Mouse (Mus musculus): Measurements from ENCODE around the gene Srrt. TPM values are rescaled to one million over a fixed set of nuclear protein-coding genes. Genes with fewer than 3 reads are reported as not detected.
"Not testable (repeated sequence)": the region's sequence is repeated elsewhere in the genome, so short reads cannot be mapped to it uniquely, and the experiment has no call there.

Srrt gene
- polyA plus RNA-seq, 1 experiment from 2014 or later: 175 TPM

GRCm38 (mm10) chr5:137289591-137290365, 17.7 kb downstream of the Srrt start:
- H3K4me3 ChIP-seq: peak overlapping the region; percentile 62
- DNase-seq (ENCODE audit: low spot score): no peak
- H3K27ac ChIP-seq: peak overlapping the region; percentile 72

GRCm38 (mm10) chr5:137288999-137289470, 18.4 kb downstream of the Srrt start:
- peak overlapping the region; percentile 62 for H3K4me3 ChIP-seq
- H3K9me3 ChIP-seq: no peaks in the 10 kb centered on the region
- peak overlapping the region; percentile 83 for H3K27ac ChIP-seq
- H3K36me3 ChIP-seq: no peaks in the 10 kb centered on the region
- H3K4me1 ChIP-seq (replicated peaks): peaks cover 60% of the 10 kb centered on the region
- WGBS: 3% methylated on average over 25 of the region's 25 CpGs
- peaks cover 65% of the 10 kb centered on the region for H3K27me3 ChIP-seq (ENCODE audit: insufficient read depth, poor library complexity, severe bottlenecking)
- DNase-seq (ENCODE audit: low spot score): peak; percentile 61

More at GRCm38 (mm10) chr5:137289591-137290365, 17.7 kb downstream of the Srrt start:
- Histone ChIP-seq H3K36me3 (peaks cover 3% of the 10 kb centered on the region; the same call in 1 of the 2 replicates), H3K27me3 (ENCODE audit: insufficient read depth, poor library complexity, severe bottlenecking) (peaks cover 65% of the 10 kb centered on the region), H3K9me3 (no peaks in the 10 kb centered on the region), H3K4me1 (replicated peaks) (peaks cover 67% of the 10 kb centered on the region)
- WGBS: 58% methylated on average over 13 of the region's 13 CpGs

GRCm38 (mm10) chr5:137287953-137288743, 19.3 kb downstream of the Srrt start:
- Histone ChIP-seq H3K36me3 (no peaks in the 10 kb centered on the region), H3K4me1 (replicated peaks) (peaks cover 51% of the 10 kb centered on the region), H3K27ac (peak overlapping the region; percentile 83), H3K4me3 (peak overlapping the region; percentile 62), H3K9me3 (no peaks in the 10 kb centered on the region), H3K27me3 (ENCODE audit: insufficient read depth, poor library complexity, severe bottlenecking) (peaks cover 63% of the 10 kb centered on the region)
- under 1% methylated on average over 64 of the region's 65 CpGs for WGBS
- DNase-seq (ENCODE audit: low spot score): peak; percentile 43

GRCm38 (mm10) chr5:137287032-137287952, 20.2 kb downstream of the Srrt start, which contains the start of gene Ache:
Ache (plus strand) TSS chr5:137287519.
- no peaks in the 10 kb centered on the region for H3K9me3 ChIP-seq
- peak; percentile 70 for DNase-seq (ENCODE audit: low spot score)
- H3K36me3 ChIP-seq: no peaks in the 10 kb centered on the region
- H3K4me1 ChIP-seq (replicated peaks): peaks cover 43% of the 10 kb centered on the region
- peak within 1 kb of the TSS; percentile 83 for H3K27ac ChIP-seq
- peaks cover 55% of the 10 kb centered on the region for H3K27me3 ChIP-seq (ENCODE audit: insufficient read depth, poor library complexity, severe bottlenecking)
- H3K4me3 ChIP-seq: peak within 1 kb of the TSS; percentile 62
- 1% methylated on average over 40 of the region's 40 CpGs for WGBS

- H3K36me3 ChIP-seq: no peaks in the 10 kb centered on the region
- peak overlapping the region; percentile 62 for H3K4me3 ChIP-seq
- DNase-seq (ENCODE audit: low spot score): peak; percentile 92
- 1% methylated on average over 16 of the region's 16 CpGs for WGBS
- peak overlapping the region; percentile 83 for H3K27ac ChIP-seq
- peaks cover 48% of the 10 kb centered on the region for H3K27me3 ChIP-seq (ENCODE audit: insufficient read depth, poor library complexity, severe bottlenecking)
- peaks cover 43% of the 10 kb centered on the region for H3K4me1 ChIP-seq (replicated peaks)
- no peaks in the 10 kb centered on the region for H3K9me3 ChIP-seq
Measured at GRCm38 (mm10) chr5:137286655-137287031, 20.8 kb downstream of the Srrt start.

GRCm38 (mm10) chr5:137285986-137286385, 21.5 kb downstream of the Srrt start:
- no peak overlapping the region for H3K4me3 ChIP-seq
- 57% methylated on average over 7 of the region's 7 CpGs for WGBS
- no peaks in the 10 kb centered on the region for H3K9me3 ChIP-seq
- no peak for DNase-seq (ENCODE audit: low spot score)
- no peak overlapping the region for H3K27ac ChIP-seq
- H3K4me1 ChIP-seq (replicated peaks): peaks cover 41% of the 10 kb centered on the region
- no peaks in the 10 kb centered on the region for H3K36me3 ChIP-seq
- H3K27me3 ChIP-seq (ENCODE audit: insufficient read depth, poor library complexity, severe bottlenecking): peaks cover 42% of the 10 kb centered on the region

- Histone ChIP-seq H3K27ac (no peak overlapping the region), H3K9me3 (no peaks in the 10 kb centered on the region), H3K27me3 (ENCODE audit: insufficient read depth, poor library complexity, severe bottlenecking) (peaks cover 32% of the 10 kb centered on the region), H3K4me3 (no peak overlapping the region), H3K36me3 (no peaks in the 10 kb centered on the region), H3K4me1 (replicated peaks) (peaks cover 35% of the 10 kb centered on the region)
- peak; percentile 31 for DNase-seq (ENCODE audit: low spot score)
- 68% methylated on average over 5 of the region's 5 CpGs for WGBS
Measured at GRCm38 (mm10) chr5:137285045-137285444, 22.4 kb downstream of the Srrt start.

- Histone ChIP-seq H3K4me1 (replicated peaks) (peaks cover 31% of the 10 kb centered on the region), H3K27me3 (ENCODE audit: insufficient read depth, poor library complexity, severe bottlenecking) (peaks cover 26% of the 10 kb centered on the region)
- H3K9me3 ChIP-seq; H3K27ac ChIP-seq; DNase-seq (ENCODE audit: low spot score); H3K4me3 ChIP-seq; H3K36me3 ChIP-seq: not testable (repeated sequence)
- WGBS: 80% methylated on average over 6 of the region's 6 CpGs
Measured at GRCm38 (mm10) chr5:137284411-137284810, 23.1 kb downstream of the Srrt start.

- DNase-seq (ENCODE audit: low spot score): peak; percentile 40
- Histone ChIP-seq H3K27ac (no peak overlapping the region), H3K4me1 (replicated peaks) (peaks cover 7% of the 10 kb centered on the region; the same call in 1 of the 2 replicates), H3K27me3 (ENCODE audit: insufficient read depth, poor library complexity, severe bottlenecking) (no peaks in the 10 kb centered on the region), H3K36me3 (no peaks in the 10 kb centered on the region), H3K4me3 (no peak overlapping the region), H3K9me3 (peaks cover 12% of the 10 kb centered on the region)
- 65% methylated on average over 18 of the region's 18 CpGs for WGBS
Measured at GRCm38 (mm10) chr5:137277360-137278342, 29.8 kb downstream of the Srrt start.

- peak overlapping the region; percentile 11 for H3K4me3 ChIP-seq
- peaks cover 11% of the 10 kb centered on the region for H3K4me1 ChIP-seq (replicated peaks)
- H3K9me3 ChIP-seq: peaks cover 6% of the 10 kb centered on the region
- H3K27me3 ChIP-seq (ENCODE audit: insufficient read depth, poor library complexity, severe bottlenecking): no peaks in the 10 kb centered on the region
- no peak for DNase-seq (ENCODE audit: low spot score)
- peak overlapping the region; percentile 80 for H3K27ac ChIP-seq
- 24% methylated on average over 18 of the region's 18 CpGs for WGBS
- no peaks in the 10 kb centered on the region for H3K36me3 ChIP-seq
Measured at GRCm38 (mm10) chr5:137268131-137268910, 39.2 kb downstream of the Srrt start.

- Histone ChIP-seq H3K27ac (no peak overlapping the region), H3K4me3 (no peak overlapping the region), H3K27me3 (ENCODE audit: insufficient read depth, poor library complexity, severe bottlenecking) (no peaks in the 10 kb centered on the region), H3K36me3 (no peaks in the 10 kb centered on the region), H3K9me3 (no peaks in the 10 kb centered on the region), H3K4me1 (replicated peaks) (peaks cover 11% of the 10 kb centered on the region)
- 91% methylated on average over 11 of the region's 11 CpGs for WGBS
- no peak for DNase-seq (ENCODE audit: low spot score)
Measured at GRCm38 (mm10) chr5:137264787-137265186, 42.7 kb downstream of the Srrt start.
